Mouse (Mus musculus) heart, embryonic 14.5 days (tissue): ENCODE measurements around the gene Glycam1. TPM values are rescaled to one million over a fixed set of nuclear protein-coding genes. Genes with fewer than 3 reads are reported as not detected.

ENCODE experiments used
- ATAC-seq: fragments of 200-750 bp; cut with Nextera tagmentation; 2 replicates; pipeline ENCODE4 v1.8.0; 2017; ENCODE audit warnings: low read depth, moderate TSS enrichment; ENCODE audit not compliant: insufficient number of reproducible peaks, insufficient read depth, low FRiP score
- H3K27ac ChIP-seq, 2 experiments: fragments of 200-500 bp in 1 of 2; fragments of 300-500 bp in 1 of 2; sonication (generic) in 1 of 2; replicated peaks in 1 of 2; 2 replicates each; pipeline ENCODE4 v1.5.1; 2012 to 2014; ENCODE audit warnings: low read depth in 2 of 2, low read length in 2 of 2, control low read depth in 1 of 2, mild to moderate bottlenecking in 1 of 2, mixed read lengths in 1 of 2; ENCODE audit not compliant: control insufficient read depth in 1 of 2, insufficient read depth in 1 of 2
- H3K27me3 ChIP-seq: fragments of 300-500 bp; sonication (generic); 2 replicates; pipeline ENCODE4 v1.6.1; 2014; ENCODE audit warnings: mild to moderate bottlenecking, low read length, control low read depth; ENCODE audit not compliant: control insufficient read depth, insufficient read depth
- H3K36me3 ChIP-seq: fragments of 300-500 bp; sonication (generic); 2 replicates; pipeline ENCODE4 v1.6.1; 2014; ENCODE audit warnings: mild to moderate bottlenecking, control low read depth, low read length, mixed read lengths; ENCODE audit not compliant: control insufficient read depth, insufficient read depth
- H3K4me1 ChIP-seq, 2 experiments: fragments of 200-500 bp in 1 of 2; fragments of 300-500 bp in 1 of 2; sonication (generic) in 1 of 2; 2 replicates each; pipeline ENCODE4 v1.6.1; 2012 to 2014; ENCODE audit warnings: low read length in 2 of 2, control low read depth in 1 of 2, mixed read lengths in 1 of 2; ENCODE audit not compliant: control insufficient read depth in 2 of 2, insufficient read depth in 2 of 2
- H3K4me2 ChIP-seq: fragments of 300-500 bp; sonication (generic); 2 replicates; pipeline ENCODE4 v1.6.1; 2014; ENCODE audit warnings: mild to moderate bottlenecking, low read length
- H3K4me3 ChIP-seq, 2 experiments: fragments of 200-500 bp in 1 of 2; fragments of 300-500 bp in 1 of 2; sonication (generic) in 1 of 2; 2 replicates each; pipeline ENCODE4 v1.5.1; 2012 to 2014; ENCODE audit warnings: low read length in 2 of 2, mild to moderate bottlenecking in 2 of 2, control low read depth in 1 of 2, low read depth in 1 of 2, moderate library complexity in 1 of 2; ENCODE audit not compliant: control insufficient read depth in 1 of 2, insufficient read depth in 1 of 2
- H3K9ac ChIP-seq: fragments of 300-500 bp; sonication (generic); 2 replicates; pipeline ENCODE4 v1.6.1; 2014; ENCODE audit warnings: mild to moderate bottlenecking, low read length
- H3K9me3 ChIP-seq: fragments of 300-500 bp; sonication (generic); 2 replicates; pipeline ENCODE4 v1.6.1; 2016; ENCODE audit warnings: low read length, control low read depth; ENCODE audit not compliant: control insufficient read depth
- WGBS: fragments of 180-500 bp; shearing (Covaris S2); extraction: QIAGEN DNeasy Blood & Tissue Kit; methylation state at CpG from one replicate; pipeline ENCODE4 v1.1.7; 2014; 5-methylcytosine and 5-hydroxymethylcytosine counted together
- polyA plus RNA-seq: library from polyadenylated mRNA; unstranded; fragments of >200 nt; fragmentation: Nextera tagmentation; extraction: Ambion mirVana; gene quantifications from 2 replicates; pipeline ENCODE4 v1.2.1, GENCODE M21; 2014

Gene Glycam1
- polyA plus RNA-seq, 1 experiment from 2014 or later, result not detected

DNA sequence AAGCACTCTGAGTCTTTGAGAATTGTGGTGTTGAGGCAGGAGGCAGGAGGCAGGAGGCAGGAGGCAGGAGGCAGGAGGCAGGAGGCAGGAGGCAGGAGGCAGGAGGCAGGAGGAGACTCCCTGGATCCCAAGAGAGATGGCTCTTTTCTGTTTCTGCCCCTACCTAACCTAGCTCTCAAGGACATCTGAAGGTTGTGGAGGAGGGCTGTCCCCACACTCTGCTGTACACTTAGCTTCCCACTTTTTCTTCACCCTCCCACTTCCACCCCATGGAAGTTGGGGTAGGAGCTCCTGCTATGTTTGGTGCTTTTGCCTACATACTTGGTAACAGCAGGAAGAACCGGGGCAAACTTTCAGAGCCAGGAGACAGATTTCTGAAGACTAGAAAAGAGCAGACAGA, 29.1 kb downstream of the Glycam1 start:
- no peak overlapping the region for H3K9ac ChIP-seq
- H3K4me2 ChIP-seq, result no peak overlapping the region
- H3K4me3 ChIP-seq, result no peak overlapping the region
- 0 out of 2 replicates have a peak, but pooled peaks cover 5% of the 10 kb centered on the region for H3K36me3 ChIP-seq
- 43% methylated on average over 1 of the region's 1 CpGs for WGBS
- 0 out of 4 replicates have a peak overlapping the region, but pooled peaks of 1 of the 2 experiments have one; percentile 77 for H3K27ac ChIP-seq
- H3K4me1 ChIP-seq, result peaks cover 7 to 11% of the 10 kb centered on the region in 2 experiments; a peak in 3 of 4 replicates
- no peaks in the 10 kb centered on the region for H3K27me3 ChIP-seq
- no peaks in the 10 kb centered on the region for H3K9me3 ChIP-seq
- ATAC-seq, result no peak

DNA sequence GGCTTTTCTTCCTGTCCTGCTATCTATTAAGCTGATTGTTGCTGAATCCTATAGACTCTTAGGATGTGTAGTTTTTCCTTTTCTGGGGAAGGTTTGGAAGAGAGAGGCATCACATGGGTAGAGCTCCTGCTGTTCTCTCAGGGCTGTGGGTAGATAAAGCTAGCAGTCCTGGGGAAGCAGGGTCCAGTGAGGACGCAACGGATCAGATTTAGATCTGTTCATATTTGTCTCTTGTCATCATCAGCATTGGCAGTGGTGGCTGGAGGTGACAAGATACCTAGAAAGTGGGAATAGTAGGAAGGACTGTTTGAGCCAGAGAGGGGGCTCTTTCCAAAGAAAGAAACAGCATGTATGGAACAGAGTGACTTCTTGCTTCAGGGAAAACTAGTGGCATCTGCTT, 29.9 kb downstream of the Glycam1 start:
- no peak overlapping the region for H3K4me3 ChIP-seq
- H3K27ac ChIP-seq, result no peak overlapping the region
- no peaks in the 10 kb centered on the region for H3K9me3 ChIP-seq
- ATAC-seq, result no peak
- H3K9ac ChIP-seq, result no peak overlapping the region
- 0 out of 2 replicates have a peak, but pooled peaks cover 5% of the 10 kb centered on the region for H3K36me3 ChIP-seq
- peaks cover 7 to 11% of the 10 kb centered on the region in 2 experiments; a peak in 3 of 4 replicates for H3K4me1 ChIP-seq
- H3K27me3 ChIP-seq, result no peaks in the 10 kb centered on the region
- no peak overlapping the region for H3K4me2 ChIP-seq
- WGBS, result 53% methylated on average over 2 of the region's 2 CpGs

DNA sequence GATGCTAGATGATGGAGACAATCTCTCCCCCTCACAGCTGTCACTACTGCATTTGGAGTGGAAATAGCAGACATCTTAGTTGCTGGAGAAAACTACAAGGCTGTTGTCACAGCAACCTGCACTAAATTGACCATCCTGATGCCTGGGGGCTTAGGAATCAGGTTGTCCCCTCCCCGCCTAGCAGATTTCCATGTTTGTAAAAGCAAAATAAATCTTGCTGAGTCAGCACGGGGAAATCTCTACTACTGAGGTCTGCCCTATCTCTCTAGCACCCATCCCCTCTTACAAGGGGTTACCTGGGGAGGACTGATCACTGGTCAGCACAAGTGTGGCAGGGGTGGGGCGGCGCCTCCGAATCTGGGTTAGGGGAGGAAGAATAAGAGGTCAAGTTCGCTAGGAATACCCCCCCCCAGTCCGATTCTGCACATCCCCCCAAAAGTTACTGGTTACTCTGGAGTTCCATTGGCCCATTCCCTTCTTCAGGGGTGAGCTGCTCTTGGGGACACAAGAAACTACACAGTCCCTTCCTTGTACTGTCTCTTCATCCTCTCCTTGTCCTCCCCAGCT, 30.7 kb downstream of the Glycam1 start:
- no peaks in the 10 kb centered on the region for H3K27me3 ChIP-seq
- 85% methylated on average over 7 of the region's 7 CpGs for WGBS
- H3K36me3 ChIP-seq, result 0 out of 2 replicates have a peak, but pooled peaks cover 5% of the 10 kb centered on the region
- no peaks in the 10 kb centered on the region for H3K9me3 ChIP-seq
- no peak for ATAC-seq
- no peak overlapping the region for H3K4me3 ChIP-seq
- no peak overlapping the region for H3K27ac ChIP-seq
- peaks cover 7 to 11% of the 10 kb centered on the region in 2 experiments; a peak in 3 of 4 replicates for H3K4me1 ChIP-seq
- no peak overlapping the region for H3K4me2 ChIP-seq
- no peak overlapping the region for H3K9ac ChIP-seq

DNA sequence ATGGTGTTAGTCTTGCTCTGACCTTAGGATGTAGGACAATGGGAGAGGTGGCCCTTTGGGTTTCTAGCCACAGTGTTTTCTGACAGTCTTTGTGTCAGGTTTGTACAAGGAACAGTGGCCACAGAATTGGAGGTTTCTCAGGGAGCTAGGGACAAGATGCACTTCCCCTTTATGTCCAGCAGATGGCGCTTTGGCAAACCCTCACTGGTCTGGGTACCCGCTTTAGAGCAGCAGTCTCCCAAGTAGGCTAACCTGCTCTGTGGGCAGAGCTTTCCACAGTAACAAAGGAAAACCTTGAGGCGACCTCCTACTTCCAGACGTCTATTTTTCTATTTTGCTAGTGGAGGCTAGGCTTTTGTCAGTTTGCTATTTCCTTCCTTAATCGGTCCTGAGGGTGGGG, 34.5 kb downstream of the Glycam1 start:
- no peak overlapping the region for H3K9ac ChIP-seq

DNA sequence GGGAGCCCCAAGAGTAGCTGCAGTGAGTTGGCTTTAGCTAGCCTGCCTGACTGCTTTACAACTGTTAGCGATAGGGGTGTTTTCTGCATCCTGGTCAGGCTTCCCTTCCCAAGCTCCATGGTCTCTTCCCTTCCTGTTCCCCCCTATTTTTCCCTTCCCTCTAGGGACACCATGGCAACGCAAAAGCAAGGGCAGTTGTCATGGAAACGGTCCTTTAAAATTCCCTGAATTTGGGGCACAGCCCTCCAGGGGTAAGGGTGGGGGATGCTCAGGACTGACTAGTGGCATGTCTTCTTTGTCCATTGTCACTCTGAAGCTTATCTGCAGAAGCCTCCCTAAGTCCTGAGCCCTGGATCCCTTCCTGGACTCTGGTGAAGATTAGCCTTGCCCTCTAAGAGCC, 41.7 kb downstream of the Glycam1 start:
- Histone ChIP-seq H3K27me3 (no peaks in the 10 kb centered on the region), H3K9me3 (no peaks in the 10 kb centered on the region), H3K4me1 (peaks cover 9 to 10% of the 10 kb centered on the region in 2 experiments), H3K9ac (no peak overlapping the region), H3K4me3 (no peak overlapping the region), H3K27ac (no peak overlapping the region), H3K36me3 (peaks cover 8% of the 10 kb centered on the region; the same call in 1 of the 2 replicates), H3K4me2 (no peak overlapping the region)
- WGBS, result 69% methylated on average over 3 of the region's 3 CpGs
- ATAC-seq, result no peak

More for the DNA sequence above, 34.5 kb downstream of the Glycam1 start:
- no peak for ATAC-seq
- Histone ChIP-seq H3K4me2 (no peak overlapping the region), H3K27ac (no peak overlapping the region), H3K9me3 (no peaks in the 10 kb centered on the region), H3K4me3 (no peak overlapping the region), H3K27me3 (no peaks in the 10 kb centered on the region), H3K36me3 (peaks cover 15% of the 10 kb centered on the region; the same call in 1 of the 2 replicates), H3K4me1 (no peaks in the 10 kb centered on the region; a peak in 1 of 4 replicates)
- WGBS, result 8% methylated on average over 5 of the region's 5 CpGs

DNA sequence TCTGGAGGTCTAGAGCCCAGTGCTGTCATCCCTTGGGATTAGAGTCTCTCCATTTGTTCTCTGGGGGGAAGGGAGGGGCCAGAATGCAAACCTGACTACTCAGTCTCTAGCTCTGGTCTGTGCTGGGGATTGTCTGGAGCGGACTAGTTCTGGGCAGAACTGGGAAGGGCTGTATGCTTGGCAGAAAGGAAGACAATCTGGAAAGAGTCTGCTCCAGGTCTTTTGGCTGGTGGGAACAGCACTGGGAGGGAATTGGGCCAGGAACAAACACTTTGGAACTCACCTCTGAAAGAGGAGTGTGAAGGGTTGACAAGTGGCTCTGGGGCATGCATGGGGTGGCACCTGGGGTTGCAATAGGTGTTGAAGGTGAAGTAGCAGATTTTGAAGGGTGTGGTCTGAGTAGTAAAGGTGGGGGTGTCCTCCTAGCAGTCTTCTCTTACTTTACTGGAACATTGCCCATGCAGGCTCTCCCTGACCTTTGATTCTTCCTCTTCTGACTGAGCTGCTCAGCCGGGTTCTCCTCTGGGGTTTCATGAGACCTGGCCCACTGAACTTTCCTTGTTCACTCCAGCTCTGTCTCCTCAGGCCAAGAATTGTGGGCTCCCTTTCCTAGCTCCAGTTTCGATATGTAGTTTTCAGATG, 42.3 kb downstream of the Glycam1 start:
- no peak overlapping the region for H3K9ac ChIP-seq
- peaks cover 3% of the 10 kb centered on the region; the same call in 1 of the 2 replicates for H3K36me3 ChIP-seq
- H3K4me3 ChIP-seq, result no peak overlapping the region
- no peak overlapping the region for H3K4me2 ChIP-seq
- no peak overlapping the region for H3K27ac ChIP-seq
- no peaks in the 10 kb centered on the region for H3K9me3 ChIP-seq
- H3K4me1 ChIP-seq, result peaks cover 9 to 10% of the 10 kb centered on the region in 2 experiments
- no peak for ATAC-seq
- 68% methylated on average over 3 of the region's 3 CpGs for whole genome bisulfite sequencing
- H3K27me3 ChIP-seq, result no peaks in the 10 kb centered on the region

DNA sequence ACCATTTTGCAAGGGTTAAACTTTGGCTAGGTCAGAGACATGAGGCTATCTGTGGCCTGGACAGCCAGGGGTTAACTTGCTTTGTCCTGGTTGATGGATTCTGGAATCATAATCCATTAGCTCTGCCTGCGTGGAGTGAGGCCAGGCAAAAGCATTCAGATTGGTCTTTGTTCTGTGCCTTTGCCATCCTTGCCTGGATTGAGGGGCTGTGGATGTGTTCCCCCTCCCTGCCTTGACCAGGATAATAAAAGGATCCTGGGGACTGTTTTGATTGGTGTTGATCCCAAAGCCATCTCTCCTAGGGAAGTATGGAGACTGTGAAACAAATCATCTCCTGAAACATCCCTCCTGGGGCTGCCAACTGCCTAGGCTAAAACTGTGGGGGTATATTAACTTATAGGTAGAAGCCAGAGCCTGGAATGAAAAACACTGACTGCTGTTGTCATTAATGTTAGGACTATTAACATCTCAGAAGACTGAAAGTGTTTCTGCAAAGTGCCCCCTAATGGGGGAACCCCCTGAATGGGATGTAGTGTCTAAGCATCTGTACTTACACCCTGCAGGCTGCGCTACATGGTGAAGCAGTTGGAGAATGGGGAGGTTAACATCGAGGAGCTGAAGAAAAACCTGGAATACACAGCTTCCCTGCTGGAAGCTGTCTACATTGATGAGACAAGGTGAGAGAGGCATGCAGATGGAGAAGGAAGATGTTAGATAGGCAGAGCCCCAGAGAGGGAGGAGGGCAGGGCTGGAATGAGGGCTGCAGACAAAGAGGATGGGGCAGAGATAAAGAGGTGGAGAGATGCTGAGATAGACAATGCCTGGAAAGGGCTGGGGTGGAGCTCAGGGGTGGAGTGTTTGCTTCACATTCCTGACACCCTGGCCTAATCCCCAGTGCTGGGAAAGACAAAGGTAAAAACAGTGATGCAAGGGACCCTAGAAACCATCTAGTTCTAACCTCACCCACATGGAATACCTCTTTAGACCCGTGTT, 45.2 kb downstream of the Glycam1 start:
- Histone ChIP-seq H3K4me1 (peaks cover 16 to 17% of the 10 kb centered on the region in 2 experiments), H3K4me3 (no peak overlapping the region), H3K27ac (0 out of 4 replicates have a peak overlapping the region, but pooled peaks of 1 of the 2 experiments have one; percentile 24), H3K4me2 (no peak overlapping the region), H3K27me3 (no peaks in the 10 kb centered on the region), H3K9me3 (no peaks in the 10 kb centered on the region), H3K9ac (0 out of 2 replicates have a peak overlapping the region, but pooled peaks have one; percentile 21), H3K36me3 (no peaks in the 10 kb centered on the region)
- 27% methylated on average over 4 of the region's 4 CpGs for WGBS
- no peak for ATAC-seq
